Mouse (Mus musculus): ENCODE data around the gene Acsf3. TPM values are rescaled to one million over a fixed set of nuclear protein-coding genes. Genes with fewer than 3 reads are reported as not detected.
A peak's percentile ranks its signal among the peaks of the same experiment; 100 is the strongest.

Gene Acsf3
- polyA plus RNA-seq, 1 experiment from 2014 or later = 14.6 TPM

DNA sequence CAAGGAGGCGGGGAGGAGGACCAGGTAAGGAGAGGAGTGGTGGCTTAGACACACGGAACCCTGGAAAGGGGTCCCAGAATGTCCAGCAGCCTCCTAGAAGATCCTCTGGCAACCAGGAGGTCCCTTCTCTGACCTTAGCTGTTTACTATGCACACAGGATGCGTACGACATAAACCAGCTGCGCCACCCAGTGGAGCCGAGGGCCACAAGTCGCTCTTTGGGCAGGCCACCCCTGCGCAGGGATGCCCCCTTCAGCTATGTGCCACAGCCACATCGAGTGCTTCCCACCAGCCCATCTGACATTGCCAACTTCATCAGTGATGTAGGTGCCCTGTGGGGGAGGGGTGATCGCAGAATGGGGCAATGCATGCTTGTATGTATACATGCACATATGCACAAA is 90.2 kb downstream of the Acsf3 start:
- H3K4me2 ChIP-seq (ENCODE audit: low read depth, low read length) = peak overlapping the region; percentile 38
- H3K9me3 ChIP-seq (replicated peaks; ENCODE audit: control insufficient read depth, low read length) = no peaks in the 10 kb centered on the region
- H3K9ac ChIP-seq (replicated peaks; ENCODE audit: low read length) = no peak overlapping the region
- ATAC-seq (replicated peaks; ENCODE audit: insufficient number of reproducible peaks, low FRiP score, low TSS enrichment, low read depth) (no peak), DNase-seq (ENCODE audit: low spot score) (peak; percentile 24)
- no peak overlapping the region for H3K27ac ChIP-seq (replicated peaks; ENCODE audit: low read depth, low read length)
- no peaks in the 10 kb centered on the region for H3K27me3 ChIP-seq (ENCODE audit: control insufficient read depth, insufficient read depth, low read length)
- 0 out of 2 replicates have a peak, but pooled peaks cover 3% of the 10 kb centered on the region for H3K4me1 ChIP-seq (ENCODE audit: control insufficient read depth, insufficient read depth, low read length)
- H3K36me3 ChIP-seq (replicated peaks; ENCODE audit: control insufficient read depth, insufficient read depth, low read depth, low read length) = no peaks in the 10 kb centered on the region
- WGBS = 57% methylated on average over 10 of the region's 10 CpGs
- no peak overlapping the region for H3K4me3 ChIP-seq (ENCODE audit: low read depth, low read length)

DNA sequence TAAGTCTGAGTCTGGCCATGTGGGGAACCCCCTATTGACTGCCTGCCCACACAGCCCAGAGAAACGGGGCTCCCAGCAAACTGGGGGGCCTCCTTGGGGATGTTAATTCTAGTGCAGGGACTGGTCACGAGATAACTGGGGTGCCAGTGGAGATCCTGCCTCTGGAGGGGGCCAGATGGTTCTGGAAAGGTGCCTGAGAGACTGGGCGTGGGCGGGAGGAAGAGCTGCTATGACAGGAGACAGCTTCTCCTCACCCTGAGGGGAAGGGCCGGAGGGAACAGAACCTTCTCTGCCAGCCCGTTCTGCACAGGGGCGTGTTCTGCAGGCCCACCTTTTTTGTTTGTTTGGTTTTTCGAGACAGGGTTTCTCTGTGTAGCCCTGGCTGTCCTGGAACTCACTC is 90.9 kb downstream of the Acsf3 start:
- Histone ChIP-seq H3K4me2 (ENCODE audit: low read depth, low read length) (no peak overlapping the region), H3K27ac (replicated peaks; ENCODE audit: low read depth, low read length) (no peak overlapping the region), H3K9me3 (replicated peaks; ENCODE audit: control insufficient read depth, low read length) (no peaks in the 10 kb centered on the region), H3K4me3 (ENCODE audit: low read depth, low read length) (no peak overlapping the region), H3K9ac (replicated peaks; ENCODE audit: low read length) (no peak overlapping the region), H3K36me3 (replicated peaks; ENCODE audit: control insufficient read depth, insufficient read depth, low read depth, low read length) (no peaks in the 10 kb centered on the region), H3K27me3 (ENCODE audit: control insufficient read depth, insufficient read depth, low read length) (no peaks in the 10 kb centered on the region), H3K4me1 (ENCODE audit: control insufficient read depth, insufficient read depth, low read length) (0 out of 2 replicates have a peak, but pooled peaks cover 3% of the 10 kb centered on the region)
- DNase-seq (ENCODE audit: low spot score) = no peak
- WGBS = 87% methylated on average over 8 of the region's 8 CpGs
- ATAC-seq (replicated peaks; ENCODE audit: insufficient number of reproducible peaks, low FRiP score, low TSS enrichment, low read depth) = no peak

Other genes with a start within 250 kb of the Acsf3 start
- 3.4 and 5.9 TPM in 2 replicates for gene Piezo1, start 224.2 kb upstream of the Acsf3 start, polyA plus RNA-seq (2014; fragmentation: Nextera tagmentation; extraction: Ambion mirVana)
- gene Cdt1, start 207.5 kb upstream of the Acsf3 start, polyA plus RNA-seq (2014; fragmentation: Nextera tagmentation; extraction: Ambion mirVana) = 31.6 and 32.1 TPM in 2 replicates
- gene Aprt, start 198.6 kb upstream of the Acsf3 start, polyA plus RNA-seq (2014; fragmentation: Nextera tagmentation; extraction: Ambion mirVana) = 246 and 268 TPM in 2 replicates
- 4.3 and 6.6 TPM in 2 replicates for gene Galns, start 164.0 kb upstream of the Acsf3 start, polyA plus RNA-seq (2014; fragmentation: Nextera tagmentation; extraction: Ambion mirVana)
- 38.1 and 43.6 TPM in 2 replicates for gene Trappc2l, start 163.8 kb upstream of the Acsf3 start, polyA plus RNA-seq (2014; fragmentation: Nextera tagmentation; extraction: Ambion mirVana)
- gene Pabpn1l, start 152.7 kb upstream of the Acsf3 start, polyA plus RNA-seq (2014; fragmentation: Nextera tagmentation; extraction: Ambion mirVana) = not detected in 2 replicates
- gene Cbfa2t3, start 76.4 kb upstream of the Acsf3 start, polyA plus RNA-seq (2014; fragmentation: Nextera tagmentation; extraction: Ambion mirVana) = 1.9 and 2.1 TPM in 2 replicates
- 3.0 and 3.4 TPM in 2 replicates for gene Cdh15, start 72.5 kb downstream of the Acsf3 start, polyA plus RNA-seq (2014; fragmentation: Nextera tagmentation; extraction: Ambion mirVana)